Mouse (Mus musculus): ENCODE results near the gene Gtf3c2.

The Gtf3c2 gene

DNA sequence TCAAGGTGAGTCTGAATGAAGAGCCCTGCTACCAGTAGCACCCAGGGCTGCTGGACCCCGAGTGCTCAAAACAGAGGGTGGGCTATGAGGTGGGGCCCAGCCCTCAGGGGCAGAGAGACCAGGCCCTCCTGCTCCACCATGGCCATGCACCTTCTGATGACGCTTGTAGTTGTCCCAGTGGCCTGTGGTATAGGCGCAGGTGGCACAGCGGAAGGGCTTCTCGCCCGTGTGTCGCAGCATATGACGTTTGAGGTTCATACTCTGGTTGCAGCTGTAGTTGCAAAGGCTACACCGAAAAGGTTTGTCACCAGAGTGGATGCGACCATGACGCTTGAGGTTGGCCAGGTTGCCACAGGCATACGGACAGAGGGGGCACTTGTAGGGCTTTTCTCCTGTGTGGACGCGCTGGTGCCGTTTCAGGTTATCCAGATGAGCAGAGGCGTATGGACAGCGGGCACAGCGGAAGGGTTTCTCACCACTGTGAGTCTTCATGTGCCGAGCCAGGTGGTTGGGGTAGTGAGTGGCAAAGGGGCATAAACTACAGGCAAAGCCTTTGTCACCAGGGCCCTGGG, 19.5 kb upstream of the Gtf3c2 start:
- in situ Hi-C loops (cut with MboI; ENCODE audit: unreplicated experiment in 2 of 2): loop anchor here in 1 of 2 experiments (25.0 kb wide), 1 partner anchor 263 kb away; the partner anchor contains the start of gene Zfp512

DNA sequence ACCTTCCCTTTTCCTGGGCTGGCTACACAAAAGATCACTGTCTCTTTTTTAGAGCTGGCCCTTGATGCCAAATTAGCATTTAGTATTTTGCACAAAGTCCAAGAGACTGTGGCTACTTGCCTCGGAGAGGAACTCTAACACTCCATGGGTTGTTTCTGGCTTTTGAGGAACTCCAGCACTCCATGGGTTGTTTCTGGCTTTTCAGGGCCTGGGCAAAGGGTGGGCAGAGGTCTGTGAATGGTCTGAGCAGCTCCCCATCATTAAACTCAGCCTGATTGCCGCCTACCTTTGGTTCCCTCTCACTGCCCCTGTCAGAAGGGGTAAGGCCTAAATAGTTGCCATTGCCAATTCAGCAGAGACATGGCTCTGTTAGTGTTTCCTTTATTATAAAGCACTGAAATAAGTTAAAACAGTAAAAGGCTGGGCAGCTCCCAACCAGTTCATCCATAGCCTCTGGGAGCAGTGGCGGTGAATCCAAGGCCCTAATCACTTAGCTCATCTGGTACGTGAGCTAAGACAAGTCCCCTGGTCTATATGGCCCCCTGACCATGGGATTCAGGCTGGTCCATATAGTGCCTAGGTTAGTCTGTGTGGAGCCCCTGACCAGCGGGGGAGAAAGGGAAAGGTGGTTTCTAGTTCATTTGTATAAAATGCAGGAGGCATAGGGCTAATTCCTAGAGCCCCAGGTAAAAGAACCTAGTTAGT, 18.8 kb upstream of the Gtf3c2 start:
- in situ Hi-C loops (cut with MboI; ENCODE audit: unreplicated experiment in 2 of 2): loop anchor here in 1 of 2 experiments (25.0 kb wide), 1 partner anchor 264 kb away; the partner anchor contains the start of gene Zfp512

DNA sequence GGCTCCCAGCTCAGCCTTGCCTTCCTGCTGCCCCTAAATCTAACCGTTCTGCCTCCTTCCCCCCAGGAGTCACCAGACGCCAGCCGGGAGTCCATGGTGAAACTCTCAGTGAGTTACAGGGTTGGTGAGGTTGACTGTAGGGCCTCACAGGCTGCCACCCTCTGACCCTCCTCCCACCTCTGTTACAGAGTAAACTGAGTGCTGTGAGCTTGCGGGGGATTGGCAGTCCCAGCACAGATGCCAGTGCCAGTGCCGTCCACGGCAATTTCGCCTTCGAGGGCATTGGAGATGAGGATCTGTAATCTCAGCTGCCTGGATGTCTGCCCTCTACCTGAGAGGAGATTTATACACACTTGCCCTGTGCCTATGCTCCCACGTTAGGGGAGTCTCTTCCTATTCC, 18.2 kb upstream of the Gtf3c2 start:
- in situ Hi-C loops (cut with MboI; ENCODE audit: unreplicated experiment in 2 of 2): loop anchor here in 1 of 2 experiments (25.0 kb wide), 1 partner anchor 264 kb away; the partner anchor contains the start of gene Zfp512

DNA sequence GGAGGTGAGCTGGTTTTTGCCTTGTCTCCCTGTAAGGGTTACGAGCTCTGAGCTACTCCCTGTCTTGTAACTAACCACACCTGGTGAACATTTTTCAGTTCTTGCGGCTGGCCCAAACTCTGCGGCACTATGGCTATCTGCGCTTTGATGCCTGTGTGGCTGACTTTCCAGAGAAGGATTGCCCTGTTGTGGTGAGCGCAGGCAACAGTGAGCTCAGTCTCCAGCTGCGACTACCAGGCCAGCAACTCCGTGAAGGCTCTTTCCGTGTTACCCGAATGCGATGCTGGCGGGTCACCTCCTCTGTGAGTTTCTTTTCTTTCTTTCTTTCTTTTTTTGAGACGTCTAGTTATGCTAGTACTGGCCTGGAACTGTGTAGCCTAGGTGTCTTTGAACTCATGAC, 17.1 kb upstream of the Gtf3c2 start:
- in situ Hi-C loops (cut with MboI; ENCODE audit: unreplicated experiment in 2 of 2): loop anchor here in 1 of 2 experiments (25.0 kb wide), 1 partner anchor 265 kb away; the partner anchor contains the start of gene Zfp512

DNA sequence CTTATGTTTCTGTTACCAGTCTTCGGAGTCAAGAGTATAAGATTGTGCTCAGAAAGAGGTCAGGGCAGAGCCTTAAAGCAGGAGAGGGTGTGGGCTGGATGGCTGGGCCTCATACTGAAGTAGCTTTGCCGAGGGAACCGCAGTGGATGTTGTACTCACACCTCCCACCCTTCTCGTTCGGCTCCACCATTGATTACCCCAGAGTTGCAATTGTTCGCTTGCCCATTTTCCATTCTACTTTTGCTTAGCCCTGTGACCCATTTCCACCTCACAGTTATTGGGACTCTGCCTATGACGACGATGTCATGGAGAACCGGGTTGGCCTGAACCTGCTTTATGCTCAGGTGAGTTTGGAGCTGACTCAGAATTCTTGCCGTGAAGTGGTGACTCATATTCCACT, 16.3 kb upstream of the Gtf3c2 start:
- in situ Hi-C loops (cut with MboI; ENCODE audit: unreplicated experiment in 2 of 2): loop anchor here in 1 of 2 experiments (25.0 kb wide), 1 partner anchor 266 kb away; the partner anchor contains the start of gene Zfp512

DNA sequence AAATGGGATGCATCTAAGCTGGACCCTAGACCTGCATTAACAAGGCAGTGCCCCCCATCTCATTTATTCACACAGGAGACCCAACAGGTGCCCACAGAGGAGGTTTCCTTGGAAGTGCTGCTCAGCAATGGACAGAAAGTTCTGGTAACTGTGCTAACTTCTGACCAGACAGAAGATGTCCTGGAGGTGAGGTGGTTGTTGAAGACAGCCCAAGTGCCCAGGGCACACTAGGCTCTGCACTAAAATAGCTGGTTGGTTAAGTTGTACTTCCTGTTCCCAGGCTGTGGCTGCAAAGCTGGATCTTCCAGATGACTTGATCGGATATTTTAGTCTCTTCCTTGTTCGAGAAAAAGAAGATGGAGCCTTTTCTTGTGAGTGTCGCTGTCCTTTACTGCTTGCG, 15.7 kb upstream of the Gtf3c2 start:
- in situ Hi-C loops (cut with MboI; ENCODE audit: unreplicated experiment in 2 of 2): loop anchor here in 1 of 2 experiments (25.0 kb wide), 1 partner anchor 267 kb away; the partner anchor contains the start of gene Zfp512

DNA sequence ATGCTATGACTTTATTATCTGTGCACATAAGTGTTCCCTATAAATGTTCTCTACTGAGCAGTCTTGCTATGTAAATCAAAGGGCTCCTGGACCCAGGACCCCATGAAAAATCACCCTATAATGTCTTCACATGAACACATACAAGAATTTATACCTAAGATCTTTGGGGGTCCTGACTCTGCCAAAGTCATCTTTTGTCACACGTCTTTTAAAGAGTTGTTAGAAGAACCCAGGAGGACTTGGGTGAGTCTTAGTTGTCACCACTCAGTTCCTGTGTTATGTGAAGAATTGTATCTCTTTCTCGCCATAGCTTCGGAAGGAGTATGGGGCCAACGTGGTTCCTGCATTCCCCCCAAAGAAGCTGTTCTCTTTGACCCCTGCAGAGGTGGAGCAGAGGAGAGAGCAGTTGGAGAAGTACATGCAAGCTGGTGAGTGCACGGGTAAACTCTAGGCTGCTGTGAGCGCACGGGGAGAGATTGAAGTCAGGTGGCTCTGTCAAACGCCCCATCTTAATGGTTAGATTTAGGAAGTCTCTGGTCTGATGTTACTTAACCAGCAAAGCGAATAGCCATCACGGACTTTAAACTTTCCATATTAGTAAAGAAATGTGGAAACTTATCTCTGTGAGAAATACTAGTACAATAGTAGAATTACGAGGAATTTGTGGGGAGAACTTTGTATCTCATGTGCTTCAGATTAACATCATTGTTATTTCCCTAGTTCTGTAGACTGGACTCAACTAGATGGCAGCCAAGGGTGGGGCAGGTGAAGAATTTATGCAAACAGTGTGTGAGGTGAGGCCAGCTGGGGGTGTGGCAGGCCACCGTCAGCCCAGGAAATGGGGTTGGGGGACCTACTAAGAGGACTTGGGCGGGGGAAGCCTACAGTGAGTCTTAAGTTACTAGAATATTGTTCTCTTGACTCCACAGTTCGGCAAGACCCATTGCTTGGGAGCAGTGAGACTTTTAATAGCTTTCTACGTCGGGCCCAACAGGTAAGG, 14.8 kb upstream of the Gtf3c2 start:
- in situ Hi-C loops (cut with MboI; ENCODE audit: unreplicated experiment in 2 of 2): loop anchor here in 1 of 2 experiments (5.0 to 25.0 kb wide), 2 partner anchors 133 to 268 kb away; partner anchors contain the start of gene Zfp512

DNA sequence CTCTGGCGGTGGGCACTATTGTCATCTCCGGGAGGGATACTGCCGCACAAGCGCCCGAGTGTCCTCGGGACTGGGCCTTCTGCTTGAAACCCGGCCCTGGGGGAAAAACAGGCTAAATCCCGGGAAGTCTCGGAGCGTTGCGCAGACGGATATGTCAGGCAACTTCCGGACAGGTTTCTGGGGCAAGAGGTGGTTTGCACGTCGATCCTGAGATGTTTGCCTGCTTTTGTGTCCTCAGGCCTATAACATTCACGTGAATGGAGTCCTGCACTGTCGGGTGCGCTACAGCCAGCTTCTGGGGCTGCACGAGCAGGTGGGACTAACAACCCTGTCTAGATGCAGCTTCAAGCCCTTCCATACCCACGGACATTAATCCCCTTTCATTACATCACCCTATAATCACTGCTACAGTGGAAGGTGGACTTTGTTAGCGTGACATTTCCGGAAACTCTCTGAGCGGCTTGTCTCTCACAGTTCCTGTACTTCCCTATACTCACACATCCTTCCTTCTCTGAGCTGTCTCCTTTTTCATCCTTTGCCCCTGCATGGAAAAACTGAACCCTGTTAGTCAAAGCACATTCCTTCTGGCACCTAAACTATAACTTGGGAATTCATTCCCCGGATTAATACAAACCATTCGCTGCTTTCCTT, 13.8 kb upstream of the Gtf3c2 start:
- in situ Hi-C loops (cut with MboI; ENCODE audit: unreplicated experiment in 2 of 2): loop anchor here in 1 of 2 experiments (5.0 to 25.0 kb wide), 2 partner anchors 134 to 269 kb away; partner anchors contain the start of gene Zfp512

DNA sequence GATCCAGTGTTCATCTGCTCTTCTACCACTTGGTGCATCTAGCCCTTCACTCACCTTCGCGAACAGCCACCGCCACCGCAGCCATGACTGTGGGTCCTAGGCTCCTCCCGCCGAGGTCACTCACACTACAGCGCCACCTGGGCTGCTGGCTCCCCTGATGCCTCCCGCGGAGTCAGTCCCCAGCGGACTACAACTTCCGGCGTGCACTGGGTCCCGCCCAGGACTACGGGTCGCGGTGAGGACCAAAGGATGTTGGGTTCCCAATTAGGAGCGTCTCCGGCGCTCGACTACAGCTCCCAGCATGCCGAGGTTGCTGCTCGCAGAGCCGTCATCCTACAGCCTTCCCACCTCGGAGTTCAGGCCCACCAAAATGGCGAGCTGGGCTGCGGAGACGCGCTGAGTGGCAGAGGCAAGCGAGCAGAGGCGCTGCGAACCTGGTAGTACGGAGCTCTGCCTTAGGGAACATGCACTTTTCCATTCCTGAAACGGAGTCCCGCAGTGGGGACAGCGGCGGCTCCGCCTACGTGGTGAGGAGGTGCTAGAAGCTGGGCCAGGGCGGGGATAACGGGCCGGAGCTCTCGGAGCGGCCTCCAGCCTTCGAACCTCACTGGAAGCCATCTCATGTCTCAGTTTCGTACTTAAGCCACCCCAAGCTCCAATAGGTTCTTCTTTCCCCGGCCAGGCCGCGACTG, 13.1 kb upstream of the Gtf3c2 start, which contains the start of the genes Snx17 and Eif2b4:
Snx17 (plus strand) TSS at position 289 of the 692 bp plus-strand sequence.
Eif2b4 (minus strand) TSS at position 492 of the 692 bp plus-strand sequence.
- in situ Hi-C loops (cut with MboI; ENCODE audit: unreplicated experiment in 2 of 2): loop anchor here in 1 of 2 experiments (5.0 to 25.0 kb wide), 2 partner anchors 134 to 269 kb away; partner anchors contain the start of gene Zfp512

DNA sequence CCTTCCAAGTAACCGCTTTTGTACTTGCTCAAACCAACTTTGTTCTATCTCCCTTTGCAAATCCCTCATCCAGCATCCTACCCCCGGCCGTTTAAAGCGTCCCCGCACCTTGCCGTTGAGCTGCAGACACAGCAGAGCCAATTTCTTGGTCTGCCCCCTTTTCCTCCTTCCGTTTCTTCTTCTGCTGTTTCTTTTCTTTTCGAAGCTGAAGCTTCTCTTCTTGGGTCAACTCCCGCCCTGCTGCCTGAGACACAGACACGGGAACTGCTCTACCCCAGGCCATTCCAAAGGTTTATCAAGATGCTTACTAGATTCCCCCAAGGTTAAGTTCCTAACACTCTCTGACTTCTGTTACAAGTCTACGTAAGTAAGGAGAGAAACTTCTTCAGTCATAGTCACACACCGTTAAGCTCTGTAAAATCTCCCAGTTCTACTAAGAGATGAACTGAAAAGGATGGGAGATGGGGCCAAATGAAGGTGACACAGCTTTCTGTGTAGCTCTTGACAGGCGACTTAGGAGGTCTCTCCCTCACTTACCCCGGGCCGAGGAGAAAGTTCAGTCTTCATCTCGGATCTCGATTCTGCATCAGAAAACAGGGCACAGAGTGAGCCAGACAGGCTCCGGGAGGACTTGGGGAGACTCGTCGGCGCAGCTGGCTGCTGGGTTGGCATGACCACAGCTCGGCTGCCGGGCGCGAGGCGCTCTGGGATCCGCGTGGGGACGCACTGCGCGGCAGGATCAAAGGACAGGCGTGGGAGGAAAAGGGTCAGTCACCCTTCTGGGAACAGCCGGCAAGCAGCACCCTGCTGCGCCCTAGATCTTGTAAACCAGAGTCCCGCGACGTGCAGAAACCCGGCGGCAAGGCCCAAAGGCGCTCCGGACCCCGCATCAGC, 12.3 kb upstream of the Gtf3c2 start:
- in situ Hi-C loops (cut with MboI; ENCODE audit: unreplicated experiment in 2 of 2): loop anchor here in 1 of 2 experiments (5.0 to 25.0 kb wide), 2 partner anchors 135 to 270 kb away; partner anchors contain the start of gene Zfp512

DNA sequence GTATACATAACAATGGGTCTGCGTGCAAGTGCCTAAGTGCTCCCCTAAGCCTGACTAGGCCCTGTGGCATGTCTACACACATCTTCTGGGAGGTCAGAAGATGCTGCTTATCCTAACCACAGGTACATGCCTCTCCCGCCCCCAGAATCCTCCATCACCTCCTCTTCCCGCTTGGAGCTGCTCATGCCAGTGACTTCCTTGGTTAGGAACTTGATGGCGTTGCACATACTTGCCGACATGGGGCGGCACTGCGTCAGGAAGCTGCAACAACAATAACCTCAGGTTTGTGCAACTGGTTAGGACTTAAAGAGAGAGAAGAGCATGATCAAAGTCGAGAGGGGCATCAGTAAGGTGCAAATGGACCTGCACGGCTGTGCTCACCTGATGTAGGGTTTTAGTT, 10.3 kb upstream of the Gtf3c2 start:
- in situ Hi-C loops (cut with MboI; ENCODE audit: unreplicated experiment in 2 of 2): loop anchor here in 1 of 2 experiments (5.0 to 25.0 kb wide), 2 partner anchors 137 to 272 kb away; partner anchors contain the start of gene Zfp512

DNA sequence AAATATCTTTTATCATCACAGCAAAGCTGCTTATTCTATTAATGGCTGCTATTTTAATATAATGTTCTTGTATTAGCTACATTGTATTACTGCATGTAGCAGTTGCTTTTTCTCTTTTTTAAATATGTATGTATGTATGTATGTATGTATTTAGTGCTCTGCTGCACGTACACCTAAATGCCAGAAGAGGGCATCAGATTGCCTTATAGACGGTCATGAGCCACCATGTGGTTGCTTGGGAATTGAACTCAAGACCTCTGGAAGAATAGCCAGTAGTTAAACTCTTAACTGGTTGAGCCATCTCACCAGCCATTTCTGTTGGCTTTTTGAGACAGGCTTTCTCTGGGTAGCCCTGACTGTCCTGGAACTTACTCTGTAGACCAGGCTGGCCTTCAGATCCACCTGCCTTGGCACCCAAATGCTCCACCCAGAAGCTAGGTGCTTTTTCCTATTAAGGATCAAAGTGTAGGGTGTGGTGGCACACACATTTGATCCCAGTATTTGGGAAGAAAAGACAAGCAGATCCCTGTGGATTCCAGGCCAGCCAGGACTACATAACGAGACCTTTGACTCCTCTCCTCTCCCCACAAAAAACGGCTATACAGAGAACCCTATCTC, 8.4 kb upstream of the Gtf3c2 start:
- in situ Hi-C loops (cut with MboI; ENCODE audit: unreplicated experiment in 2 of 2): loop anchor here (5.0 to 25.0 kb wide), 3 partner anchors 139 to 276 kb away; partner anchors contain the start of gene Zfp512 (in 1 of the 2)

DNA sequence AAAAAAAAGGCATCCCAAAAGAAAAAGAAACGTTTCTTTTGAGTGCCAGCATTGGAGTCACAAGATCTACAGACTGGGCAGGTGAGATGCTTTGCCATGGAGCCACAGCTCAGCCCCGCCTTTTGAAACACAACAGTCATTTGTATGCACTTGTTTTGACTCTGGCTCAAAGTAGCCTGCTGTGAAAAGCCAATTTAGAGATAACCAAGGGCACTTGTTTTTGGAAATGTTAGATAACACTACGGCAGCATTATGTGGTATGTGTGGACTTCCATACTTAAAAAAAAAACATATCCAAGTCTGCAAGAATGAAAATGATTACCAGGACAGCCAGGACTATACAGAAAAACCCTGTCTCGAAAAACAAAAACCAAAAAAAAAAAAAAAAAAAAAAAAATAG, 3.7 kb upstream of the Gtf3c2 start:
- in situ Hi-C loops (cut with MboI; ENCODE audit: unreplicated experiment in 2 of 2): loop anchor here (10.0 to 25.0 kb wide), 2 partner anchors 279 to 281 kb away; partner anchors contain the start of gene Zfp512 (in 1 of the 2)

DNA sequence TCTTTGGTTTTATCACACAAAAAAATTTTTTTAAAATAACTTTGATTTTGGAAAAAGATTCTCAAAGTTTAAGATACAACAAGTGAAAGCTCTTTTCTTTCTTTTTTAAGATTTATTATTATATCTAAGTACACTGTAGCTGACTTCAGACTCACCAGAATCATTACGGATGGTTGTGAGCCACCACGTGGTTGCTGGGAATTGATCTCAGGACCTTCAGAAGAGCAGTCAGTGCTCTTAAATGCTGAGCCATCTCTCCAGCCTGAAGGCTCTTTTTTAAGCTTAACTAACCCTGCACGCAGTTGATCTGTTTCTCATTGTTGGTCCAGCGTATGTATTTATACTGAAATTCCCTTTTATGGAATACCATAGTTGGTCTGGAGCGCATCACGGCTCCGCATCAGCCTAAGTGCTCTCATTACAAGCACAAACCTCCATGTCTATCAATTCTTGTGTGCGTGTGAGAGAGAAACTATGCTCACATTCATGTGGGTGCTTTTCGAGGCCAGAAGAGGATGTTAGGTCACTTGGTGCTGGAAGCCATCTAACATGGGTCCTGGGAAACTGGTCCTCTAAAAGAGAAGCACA, 1.3 kb upstream of the Gtf3c2 start:
- in situ Hi-C loops (cut with MboI; ENCODE audit: unreplicated experiment in 2 of 2): loop anchor here (10.0 to 25.0 kb wide), 2 partner anchors 281 to 284 kb away; partner anchors contain the start of gene Zfp512 (in 1 of the 2)

DNA sequence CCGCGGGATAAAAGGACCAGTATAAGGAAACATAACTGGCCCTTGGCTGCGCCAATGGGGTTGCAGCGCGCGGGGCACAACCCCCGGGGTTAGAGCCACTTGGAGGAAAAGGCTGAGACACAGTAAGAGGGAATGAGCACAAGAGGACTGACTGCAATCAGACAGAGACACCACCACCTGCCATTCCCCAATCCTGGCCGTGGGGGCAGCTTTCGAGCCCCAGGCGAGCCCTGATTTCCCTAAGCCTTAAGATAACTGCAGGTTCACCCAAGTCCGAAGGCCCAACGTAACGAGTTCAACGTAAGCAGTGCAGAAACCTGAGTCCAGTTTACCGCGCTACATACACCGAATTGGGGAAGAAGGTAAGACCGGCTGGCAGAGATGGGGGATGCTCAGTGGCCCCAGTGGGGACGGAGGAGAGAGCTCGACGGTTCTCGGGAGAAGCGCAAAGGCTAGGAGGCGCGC, 611 bp downstream of the Gtf3c2 start:
- in situ Hi-C loops (cut with MboI; ENCODE audit: unreplicated experiment in 2 of 2): loop anchor here in 1 of 2 experiments (25.0 kb wide), 1 partner anchor 283 kb away; the partner anchor contains the start of gene Zfp512

DNA sequence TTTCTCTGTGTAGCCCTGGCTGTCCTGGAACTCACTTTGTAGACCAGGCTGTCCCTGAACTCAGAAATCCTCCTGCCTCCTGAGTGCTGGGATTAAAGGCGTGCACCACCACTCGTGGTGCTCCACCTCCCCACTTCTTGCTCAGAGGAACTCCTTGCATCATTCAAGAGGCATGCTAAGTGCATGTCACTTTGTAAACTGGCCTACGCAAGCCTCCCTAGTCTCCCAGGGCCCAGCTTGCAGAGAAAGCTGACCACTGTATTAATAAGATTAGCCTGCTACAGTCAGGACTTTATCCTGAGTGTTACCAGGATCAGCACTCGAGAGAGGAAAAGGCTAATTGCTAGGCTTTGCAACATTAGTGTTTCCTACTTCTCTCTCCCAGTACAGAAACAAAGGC, 11.3 kb downstream of the Gtf3c2 start:
- in situ Hi-C loops (cut with MboI; ENCODE audit: unreplicated experiment in 2 of 2): no loop called here
